Comparison of ENCODE assay signal across 9 mouse cellular contexts in the genomic region with DNA sequence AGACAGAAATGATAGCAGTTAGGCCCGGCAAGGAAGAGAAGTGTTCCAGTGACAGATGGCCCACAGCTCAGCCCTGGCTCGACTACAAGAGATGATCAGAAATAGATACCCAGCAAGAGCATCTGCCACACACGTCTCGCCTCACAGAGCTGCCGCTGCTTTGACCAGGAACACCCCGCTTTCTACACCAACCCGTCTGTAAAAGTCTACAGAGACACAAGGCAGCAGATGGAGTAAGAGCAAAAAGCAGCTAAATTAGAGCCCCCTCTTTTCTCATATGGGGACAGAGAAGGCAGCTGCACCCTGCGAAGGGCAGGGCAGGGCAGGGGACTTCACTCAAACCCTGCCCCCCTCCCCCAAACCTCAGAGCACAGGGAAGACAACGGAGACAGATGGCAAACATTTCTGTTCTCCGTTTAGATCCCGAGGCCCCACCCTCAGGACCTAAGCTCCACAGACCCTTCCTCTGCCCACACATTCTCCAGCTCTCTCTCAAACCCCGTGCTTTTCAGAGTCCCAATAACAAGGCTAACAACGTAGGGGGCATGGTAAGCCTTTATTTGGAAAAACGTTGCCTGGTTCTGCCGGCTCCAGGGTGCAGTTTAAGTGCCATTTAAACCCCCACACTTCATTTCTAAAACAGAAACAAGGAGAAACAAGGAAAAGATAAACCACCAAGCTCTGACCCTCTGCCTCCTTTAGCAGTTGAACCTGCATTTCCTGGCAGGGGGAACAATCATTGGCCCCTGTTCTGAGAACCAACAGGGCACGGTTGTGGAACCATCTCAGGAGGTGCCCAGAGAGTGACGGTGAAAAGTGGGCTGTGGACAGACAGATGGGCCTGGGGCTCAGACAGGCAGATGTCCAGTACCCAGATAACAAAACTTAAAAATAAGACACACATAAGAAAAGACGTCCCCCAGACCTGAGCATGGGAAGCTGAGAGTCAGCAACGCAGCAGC. TPM values are rescaled to one million over a fixed set of nuclear protein-coding genes. Genes with fewer than 3 reads are reported as not detected.
DNase-seq lines count a peak whose midpoint lies in the region; ATAC-seq lines count a peak whose summit lies in the region.
"Had no signal": no experiment of that assay in that cellular context is flagged by ENCODE, and none has a peak within 500 bp of the region (broad histone marks: within the 10 kb centered on the region; RNA-seq: fewer than 3 reads in every experiment).

No protein-coding gene starts in this region.

- no peaks in the 10 kb centered on the region for H3K9me3 ChIP-seq in forebrain, embryonic 14.5 days (replicated peaks; ENCODE audit: control insufficient read depth, low read length)

- H3K27me3 ChIP-seq in forebrain, embryonic 14.5 days (replicated peaks; ENCODE audit: control insufficient read depth, insufficient read depth, low read length) = no peaks in the 10 kb centered on the region

- intact Hi-C loops in gastrocnemius, postnatal 36 days (cut with DNase I) = no loop called here

- peaks cover 15% of the 10 kb centered on the region; the same call in 1 of the 2 replicates for H3K4me1 ChIP-seq in forebrain, embryonic 14.5 days (ENCODE audit: control insufficient read depth, insufficient read depth, low read length)

- H3K4me3 ChIP-seq in forebrain, embryonic 14.5 days (ENCODE audit: low read depth, low read length) = no peak overlapping the region
- H3K4me3 ChIP-seq: myocyte had no signal

- ATAC-seq in forebrain, embryonic 14.5 days = peak; percentile 87

- H3K27ac ChIP-seq in forebrain, embryonic 14.5 days (ENCODE audit: low read depth, low read length) = peak overlapping the region; percentile 92

- 30% methylated on average over 19 of the region's 19 CpGs for WGBS in forebrain, embryonic 14.5 days

- H3K36me3 ChIP-seq in forebrain, embryonic 14.5 days (ENCODE audit: control insufficient read depth, insufficient read depth, low read length) = peaks cover 14% of the 10 kb centered on the region

- peak; percentile 90 to 91 for DNase-seq in cerebellum, postnatal 25 days
- peak; percentile 79 for DNase-seq in forebrain, embryonic 14.5 days (ENCODE audit: low spot score)
- peak; percentile 80 to 84 for DNase-seq in layer of hippocampus, postnatal 36 days
- DNase-seq in retina, embryonic 14.5 days (ENCODE audit: low spot score) = peak; percentile 63
- DNase-seq in liver = no peak
- DNase-seq in gastrocnemius, postnatal 36 days = no peak
- DNase-seq in T-cell, adult 2 months (ENCODE audit: low spot score) = no peak

- H3K4me2 ChIP-seq in forebrain, embryonic 14.5 days (ENCODE audit: low read length) = peak overlapping the region; percentile 22; the same call in 1 of the 2 replicates

- peak overlapping the region; percentile 13 for H3K9ac ChIP-seq in forebrain, embryonic 14.5 days (ENCODE audit: low read length)

RNA-seq across cellular contexts. Expression of gene Vash1, which starts 21.7 kb away (rescaled TPM):
- 25.2 and 31.7 TPM in 2 replicates for polyA plus RNA-seq in forebrain, embryonic 14.5 days (2014; fragmentation: Nextera tagmentation; extraction: Ambion mirVana)
- 10 to 100 TPM; 44.4 to 47.7 TPM for total RNA-seq in layer of hippocampus, postnatal 36 days (2021)
- 1 to 10 TPM; 7.3 to 8.6 TPM for total RNA-seq in gastrocnemius, postnatal 36 days (2021)

RNA-seq across cellular contexts. Expression of gene Angel1, which starts 26.0 kb away (rescaled TPM):
- 7.6 and 9.1 TPM in 2 replicates for polyA plus RNA-seq in forebrain, embryonic 14.5 days (2014; fragmentation: Nextera tagmentation; extraction: Ambion mirVana)
- 1 to 10 TPM; 6.0 to 6.2 TPM for total RNA-seq in layer of hippocampus, postnatal 36 days (2021)
- total RNA-seq in gastrocnemius, postnatal 36 days (2021) = 1 to 10 TPM; 3.5 to 3.9 TPM

RNA-seq across cellular contexts. Expression of gene Lrrc74a, which starts 33.9 kb away (rescaled TPM):
- not detected in 2 replicates for polyA plus RNA-seq in forebrain, embryonic 14.5 days (2014; fragmentation: Nextera tagmentation; extraction: Ambion mirVana)
- not detected for total RNA-seq in layer of hippocampus, postnatal 36 days (2021)
- total RNA-seq in gastrocnemius, postnatal 36 days (2021) = not detected
- total RNA-seq: hematopoietic stem cell, adult 5-6 weeks had no signal
- polyA plus RNA-seq: myocyte had no signal

Comparison
In these comparisons a context has a peak if more than half of its experiments do, and no peak if none do; other contexts are left out.
1. DNase-seq: peak in cerebellum, postnatal 25 days (2 of 2), forebrain, embryonic 14.5 days (single experiment), layer of hippocampus, postnatal 36 days (2 of 2) and retina, embryonic 14.5 days (single experiment); none in liver (single experiment), gastrocnemius, postnatal 36 days (0 of 2) and T-cell, adult 2 months (single experiment).
2. RNA of gene Vash1, which starts 21.7 kb away (total RNA-seq): 44.4 to 47.7 TPM in layer of hippocampus, postnatal 36 days; 7.3 to 8.6 TPM in gastrocnemius, postnatal 36 days; every median in the first group is over 4 times any median in the second.